Mouse (Mus musculus): ENCODE measurements around the gene Sult1c1.
"Not testable (repeated sequence)": the region's sequence is repeated elsewhere in the genome, so short reads cannot be mapped to it uniquely, and the experiment has no call there.

Sult1c1 gene
- long read RNA-seq, experiment 1, result 0 reads
- long read RNA-seq, experiment 2, result 0 reads

DNA sequence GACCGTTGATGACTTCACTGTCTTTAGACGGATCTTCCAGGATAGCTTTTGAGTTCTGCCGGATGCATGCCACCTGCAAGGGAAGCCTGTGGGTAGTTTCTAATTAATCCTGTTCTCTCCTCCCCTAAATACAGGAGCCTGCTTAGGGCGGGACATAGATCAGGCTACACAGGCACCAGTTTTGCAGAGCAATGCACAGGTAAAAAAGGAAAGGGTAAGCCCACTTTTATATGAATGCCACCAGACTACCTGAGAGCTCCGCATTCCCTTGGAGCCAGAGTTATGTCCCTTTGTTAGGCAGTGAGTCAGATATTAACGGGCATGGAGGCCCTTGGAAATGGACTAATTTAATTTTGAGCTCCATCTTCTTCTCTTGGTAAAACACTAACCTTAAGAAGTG is at the start of gene Sult1c1:
TSS of gene Sult1c1 (minus strand) at position 101 of the 400 bp plus-strand sequence.
- intact Hi-C loops (cut with DNase I), result no loop called here

DNA sequence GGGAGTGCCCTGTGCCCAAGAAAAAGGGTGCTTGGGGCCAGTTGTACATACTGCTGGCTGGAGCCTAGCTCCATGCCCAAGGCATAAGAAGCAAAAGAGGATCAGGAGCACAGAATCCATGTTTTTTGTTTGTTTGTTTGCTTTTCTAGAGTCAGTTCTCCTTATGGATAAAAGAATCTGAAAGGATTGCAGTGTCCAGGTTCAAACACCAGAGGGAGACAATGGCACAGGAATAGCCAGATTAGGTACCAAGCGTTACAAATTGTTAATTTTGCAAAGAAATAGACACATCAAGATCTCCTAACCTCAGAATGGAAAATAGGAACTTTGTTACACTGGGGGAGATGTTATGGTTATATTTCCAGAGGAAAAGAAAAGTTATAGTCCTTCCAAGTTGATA is 23.7 kb upstream of the Sult1c1 start:
- intact Hi-C loops (cut with DNase I), result loop anchor here (1.0 kb wide), 1 partner anchor 329 kb away; no protein-coding TSS in a partner anchor

DNA sequence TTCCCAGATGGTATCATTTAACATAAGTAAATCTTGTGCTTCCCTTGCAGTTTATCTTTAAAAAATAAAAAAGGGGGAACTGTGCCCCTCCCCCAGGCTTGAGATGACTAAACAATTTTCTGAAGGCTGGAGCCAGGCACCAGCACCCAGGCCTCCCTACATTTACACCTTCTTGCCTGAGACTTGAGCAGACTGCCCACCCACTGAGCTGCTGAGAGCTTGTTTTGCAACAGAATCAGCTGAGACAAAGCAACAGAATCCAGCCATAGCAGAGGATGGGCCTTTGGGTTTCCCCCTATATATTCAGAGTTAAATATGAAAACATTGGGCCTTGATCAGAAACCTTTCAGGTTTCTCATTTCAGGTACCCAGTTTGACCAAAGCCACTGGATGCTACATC is 20.7 kb upstream of the Sult1c1 start:
- intact Hi-C loops (cut with DNase I), result no loop called here

- intact Hi-C loops (cut with DNase I), result not testable (repeated sequence)
Measured at GRCm38 (mm10) chr17:54010536-54010935, 20.1 kb upstream of the Sult1c1 start.

- intact Hi-C loops (cut with DNase I), result no loop called here
Measured at GRCm38 (mm10) chr17:54003522-54003921, 13.0 kb upstream of the Sult1c1 start.

DNA sequence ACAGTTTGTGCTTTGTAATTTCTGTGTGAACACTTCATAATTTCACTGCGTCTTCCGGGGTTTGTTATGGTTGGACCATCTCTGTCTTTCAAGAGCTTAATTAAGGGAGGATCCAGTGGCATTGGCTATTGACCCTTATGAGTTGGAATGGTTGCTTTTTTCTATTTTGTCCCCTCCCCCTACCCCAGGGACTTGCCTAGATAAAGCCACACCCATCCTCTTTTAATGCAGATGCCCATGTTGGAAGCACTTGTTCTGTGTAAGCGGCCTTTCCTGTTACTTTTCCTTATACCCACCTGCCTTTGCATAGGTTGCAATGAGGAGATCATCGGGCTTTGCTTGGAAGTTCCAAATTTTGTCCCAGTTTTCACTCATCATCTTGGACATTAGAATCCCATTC is 16.9 kb downstream of the Sult1c1 start:
- intact Hi-C loops (cut with DNase I), result no loop called here

DNA sequence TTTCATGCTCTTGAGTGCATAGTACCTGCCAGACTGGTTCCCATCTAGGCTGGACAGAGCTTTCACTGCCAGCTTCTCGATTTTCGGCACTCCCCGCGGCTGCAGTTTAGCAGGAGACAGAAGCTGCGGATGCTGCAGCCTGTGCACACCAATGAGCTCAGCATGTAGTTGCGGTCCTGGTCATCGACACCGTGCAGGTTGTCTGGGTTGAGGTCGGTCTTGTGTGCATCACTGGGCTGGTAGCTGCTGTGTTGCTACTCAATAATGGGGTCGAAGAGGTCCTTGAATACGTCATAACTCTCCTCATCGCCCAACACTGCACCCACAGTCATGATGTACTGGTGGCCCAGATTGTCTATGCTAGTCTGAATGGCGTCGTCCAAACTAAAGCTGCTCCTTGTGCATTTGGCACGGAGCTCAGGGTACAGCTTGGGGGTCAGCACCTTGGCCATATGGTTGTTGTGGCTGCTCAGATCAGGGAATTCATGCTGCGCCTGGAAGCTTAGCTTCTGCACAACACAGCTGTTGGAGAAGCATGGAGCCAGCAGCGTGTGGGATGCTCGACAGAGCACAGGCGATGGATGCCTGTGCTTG is 48.8 kb downstream of the Sult1c1 start:
- intact Hi-C loops (cut with DNase I), result no loop called here

- intact Hi-C loops (cut with DNase I), result no loop called here
Measured at GRCm38 (mm10) chr17:53940726-53941125, 49.7 kb downstream of the Sult1c1 start.

Data from adrenal gland (tissue).